Mouse (Mus musculus): Measurements from ENCODE around the gene Calr.

- TF ChIP-seq POLR2A (IDR thresholded peaks at IDR 0.05; ENCODE audit: extremely low read depth, insufficient read depth, low read length) = no peak
- TF ChIP-seq CTCF (IDR thresholded peaks at IDR 0.05; ENCODE audit: extremely low read depth, insufficient read depth, low read length) = no peak
These were observed 7.3 kb downstream of the Calr start for GRCm38 (mm10) chr8:84839411-84839810.

Data from cortical plate, adult 2 months (tissue).